Mouse (Mus musculus) G1E (cell line): ENCODE measurements around the gene Hnrnpul1. TPM values are rescaled to one million over a fixed set of nuclear protein-coding genes. Genes with fewer than 3 reads are reported as not detected.
A peak's percentile ranks its signal among the peaks of the same experiment; 100 is the strongest.

Source experiments
- ATAC-seq: 2 replicates; pipeline ENCODE4 v1.8.0; 2016; ENCODE audit warnings: mild to moderate bottlenecking; ENCODE audit not compliant: insufficient number of reproducible peaks, poor library complexity, low FRiP score, severe bottlenecking; ENCODE audit errors: extremely low read depth
- DNase-seq: peaks from one replicate; pipeline ENCODE4 v3.0.0; 2012; ENCODE audit warnings: low spot score
- H3K27me3 ChIP-seq: 2 replicates; pipeline ENCODE4 v1.6.1; 2012; ENCODE audit warnings: mild to moderate bottlenecking, low read length, inconsistent platforms; ENCODE audit not compliant: insufficient read depth
- H3K36me3 ChIP-seq: replicated peaks from 2 replicates; pipeline ENCODE3; 2012; ENCODE audit warnings: mild to moderate bottlenecking, inconsistent platforms
- H3K4me1 ChIP-seq: 2 replicates; pipeline ENCODE4 v1.6.1; 2012; ENCODE audit warnings: low read depth, low read length, inconsistent platforms, mixed read lengths; ENCODE audit not compliant: insufficient read depth
- H3K4me3 ChIP-seq: 2 replicates; pipeline ENCODE4 v1.5.1; 2012; ENCODE audit warnings: low read depth, mild to moderate bottlenecking, inconsistent platforms, low read length, moderate library complexity, mixed read lengths
- H3K9me3 ChIP-seq: replicated peaks from 2 replicates; pipeline ENCODE4 v1.6.1; 2012; ENCODE audit warnings: inconsistent platforms
- CTCF ChIP-seq: IDR thresholded peaks from 2 replicates; pipeline ENCODE4 v1.5.1; 2012; ENCODE audit warnings: low read depth, low read length, inconsistent platforms, mixed read lengths
- GATA1 ChIP-seq: IDR thresholded peaks from 2 replicates; pipeline ENCODE4 v1.6.1; 2012; ENCODE audit warnings: borderline replicate concordance, low read length, inconsistent platforms, mixed read lengths
- GATA2 ChIP-seq: IDR thresholded peaks from 2 replicates; pipeline ENCODE4 v1.6.1; 2012; ENCODE audit warnings: low read depth, low read length, inconsistent platforms, borderline replicate concordance
- POLR2AphosphoS5 ChIP-seq: IDR thresholded peaks from 2 replicates; pipeline ENCODE4 v1.6.1; 2012; ENCODE audit warnings: low read depth, low read length, inconsistent platforms; ENCODE audit not compliant: insufficient replicate concordance
- TAL1 ChIP-seq: conservative IDR thresholded peaks from 2 replicates; pipeline ENCODE4 v1.6.1; 2012; ENCODE audit warnings: low read depth, low read length, inconsistent platforms, mixed read lengths
- polyA plus RNA-seq: library from polyadenylated mRNA; stranded (reverse); fragments of >175 nt; gene quantifications from 2 replicates; pipeline ENCODE4 v1.2.3, GENCODE M21; 2012
- total RNA-seq, 2 experiments: library from RNA; stranded (forward) in 1 of 2; stranded (reverse) in 1 of 2; fragments of 200-1000 nt in 1 of 2; fragments of >200 nt in 1 of 2; fragmentation: Nextera tagmentation in 1 of 2; gene quantifications; 2 replicates each; pipeline ENCODE4 v1.2.3; 2014 to 2017

Gene Hnrnpul1
- total and polyA plus RNA-seq, 3 experiments = 116 to 382 (median 375) TPM

- Histone ChIP-seq H3K4me3 (peak overlapping the region; percentile 7; the same call in 1 of the 2 replicates), H3K4me1 (peaks cover 57% of the 10 kb centered on the region), H3K36me3 (peaks cover 97% of the 10 kb centered on the region), H3K27me3 (no peaks in the 10 kb centered on the region), H3K9me3 (peaks cover 19% of the 10 kb centered on the region)
- TF ChIP-seq TAL1 (no peak), GATA2 (no peak), POLR2AphosphoS5 (no peak), CTCF (no peak), GATA1 (no peak)
- DNase-seq = no peak
- ATAC-seq = no peak
These were observed 50.6 kb downstream of the Hnrnpul1 start for GRCm38 (mm10) chr7:25703793-25704494.

- peaks cover 97% of the 10 kb centered on the region for H3K36me3 ChIP-seq
- H3K4me1 ChIP-seq = peaks cover 46% of the 10 kb centered on the region
- H3K27me3 ChIP-seq = no peaks in the 10 kb centered on the region
- DNase-seq = no peak
- no peak for ATAC-seq
- peaks cover 21% of the 10 kb centered on the region for H3K9me3 ChIP-seq
- no peak overlapping the region for H3K4me3 ChIP-seq
- TF ChIP-seq CTCF = 0 out of 2 replicates have a peak, but pooled peaks have one; percentile 6
- no peak for TF ChIP-seq GATA2
These were observed 52.2 kb downstream of the Hnrnpul1 start for GRCm38 (mm10) chr7:25702350-25702749.

GRCm38 (mm10) chr7:25700732-25701131 lies 53.8 kb downstream of the Hnrnpul1 start:
- DNase-seq (no peak), ATAC-seq (no peak)
- Histone ChIP-seq H3K9me3 (peaks cover 21% of the 10 kb centered on the region), H3K27me3 (no peaks in the 10 kb centered on the region), H3K4me1 (peaks cover 39% of the 10 kb centered on the region), H3K4me3 (no peak overlapping the region; the same call in 1 of the 2 replicates), H3K36me3 (peaks cover 95% of the 10 kb centered on the region)
- no peak for TF ChIP-seq GATA1
- TF ChIP-seq POLR2AphosphoS5 = 0 out of 2 replicates have a peak, but pooled peaks have one; percentile 30
- TF ChIP-seq GATA2 = no peak
- no peak for TF ChIP-seq TAL1
- peak; percentile 29; the same call in 1 of the 2 replicates for TF ChIP-seq CTCF

- ATAC-seq (no peak), DNase-seq (no peak)
- Histone ChIP-seq H3K4me3 (no peak overlapping the region), H3K4me1 (peaks cover 39% of the 10 kb centered on the region), H3K9me3 (peaks cover 21% of the 10 kb centered on the region), H3K27me3 (no peaks in the 10 kb centered on the region), H3K36me3 (peaks cover 95% of the 10 kb centered on the region)
- no peak for TF ChIP-seq TAL1
- no peak for TF ChIP-seq GATA1
- TF ChIP-seq GATA2 = no peak
- TF ChIP-seq CTCF = no peak
- no peak for TF ChIP-seq POLR2AphosphoS5
These were observed 54.7 kb downstream of the Hnrnpul1 start for GRCm38 (mm10) chr7:25699851-25700250.

- TF ChIP-seq TAL1 (no peak), GATA2 (no peak), POLR2AphosphoS5 (no peak), GATA1 (no peak)
- Histone ChIP-seq H3K27me3 (no peaks in the 10 kb centered on the region), H3K9me3 (peaks cover 3% of the 10 kb centered on the region; the same call in 1 of the 2 replicates), H3K36me3 (peaks cover 94% of the 10 kb centered on the region), H3K4me1 (peaks cover 69% of the 10 kb centered on the region), H3K4me3 (no peak overlapping the region; the same call in 1 of the 2 replicates)
- ATAC-seq (no peak), DNase-seq (no peak)
These were observed 60.5 kb downstream of the Hnrnpul1 start for GRCm38 (mm10) chr7:25694104-25694503.

GRCm38 (mm10) chr7:25690051-25690450 lies 64.5 kb downstream of the Hnrnpul1 start:
- no peak for ATAC-seq
- peak overlapping the region; percentile 95 for H3K4me3 ChIP-seq
- no peak for DNase-seq
- no peaks in the 10 kb centered on the region for H3K9me3 ChIP-seq
- no peak for TF ChIP-seq POLR2AphosphoS5
- no peak for TF ChIP-seq GATA2
- no peak for TF ChIP-seq TAL1
- no peak for TF ChIP-seq CTCF
- no peak for TF ChIP-seq GATA1
- peaks cover 75% of the 10 kb centered on the region for H3K36me3 ChIP-seq
- H3K27me3 ChIP-seq = no peaks in the 10 kb centered on the region
- H3K4me1 ChIP-seq = peaks cover 66% of the 10 kb centered on the region
